7 mouse cellular contexts compared by ENCODE assay signal in genomic region chr11:96977606-96978400, GRCm38 (mm10). TPM values are rescaled to one million over a fixed set of nuclear protein-coding genes. Genes with fewer than 3 reads are reported as not detected.
DNase-seq lines count a peak whose midpoint lies in the region; ATAC-seq and TF ChIP-seq lines count a peak whose summit lies in the region.

No protein-coding gene starts in this region.

- intact Hi-C loops in left cerebral cortex, postnatal 4 days (cut with DNase I): no loop called here

- peak; percentile 99 for DNase-seq in adrenal gland, postnatal 14 days
- peak; percentile 99 for DNase-seq in embryonic facial prominence, embryonic 10.5 days (ENCODE audit: low spot score)
- peak; percentile 100 for DNase-seq in gonadal fat pad, adult 2 months (ENCODE audit: low read depth)
- DNase-seq in left cerebral cortex, postnatal 4 days: peak; percentile 99

- peak overlapping the region; percentile 83 for H3K9ac ChIP-seq in intestine, postnatal 0 days (ENCODE audit: low read depth, low read length)
- H3K9ac ChIP-seq in midbrain, embryonic 12.5 days (replicated peaks): peak overlapping the region; percentile 97

- peak; percentile 65; the same call in 1 of the 2 replicates for TF ChIP-seq POLR2A in small intestine, adult 2 months (IDR thresholded peaks at IDR 0.05; ENCODE audit: low read depth, low read length)

- no peak for TF ChIP-seq CTCF in intestine, postnatal 0 days (IDR thresholded peaks at IDR 0.05; ENCODE audit: low read depth)
- no peak for TF ChIP-seq CTCF in small intestine, adult 2 months (IDR thresholded peaks at IDR 0.05; ENCODE audit: extremely low read depth, insufficient read length, insufficient replicate concordance, low read depth, low read length)

- under 1% methylated on average over 45 of the region's 45 CpGs for WGBS in embryonic facial prominence, embryonic 10.5 days
- under 1% methylated on average over 44 of the region's 45 CpGs for WGBS in intestine, postnatal 0 days
- WGBS in midbrain, embryonic 12.5 days: under 1% methylated on average over 45 of the region's 45 CpGs
- under 1% methylated on average over 45 of the region's 45 CpGs for WGBS in small intestine, adult 2 months

- H3K27ac ChIP-seq in embryonic facial prominence, embryonic 10.5 days (replicated peaks): peak overlapping the region; percentile 98
- peak overlapping the region; percentile 89 for H3K27ac ChIP-seq in intestine, postnatal 0 days (ENCODE audit: low read depth, low read length)
- H3K27ac ChIP-seq in midbrain, embryonic 12.5 days (replicated peaks): peak overlapping the region; percentile 95
- peak overlapping the region; percentile 82 for H3K27ac ChIP-seq in small intestine, adult 2 months (ENCODE audit: insufficient read depth, low read depth, low read length)

- no peaks in the 10 kb centered on the region for H3K36me3 ChIP-seq in embryonic facial prominence, embryonic 10.5 days (replicated peaks)
- H3K36me3 ChIP-seq in intestine, postnatal 0 days (ENCODE audit: control insufficient read depth, insufficient read depth): no peaks in the 10 kb centered on the region
- no peaks in the 10 kb centered on the region for H3K36me3 ChIP-seq in midbrain, embryonic 12.5 days
- no peaks in the 10 kb centered on the region for H3K36me3 ChIP-seq in small intestine, adult 2 months (ENCODE audit: control insufficient read depth, insufficient read depth, low read length)

- peaks cover 13% of the 10 kb centered on the region for H3K27me3 ChIP-seq in embryonic facial prominence, embryonic 10.5 days (replicated peaks; ENCODE audit: low read depth, poor library complexity, severe bottlenecking)
- no peaks in the 10 kb centered on the region for H3K27me3 ChIP-seq in intestine, postnatal 0 days (replicated peaks; ENCODE audit: control insufficient read depth, insufficient read depth, low read length)
- peaks cover 11% of the 10 kb centered on the region; the same call in 1 of the 2 replicates for H3K27me3 ChIP-seq in midbrain, embryonic 12.5 days
- no peaks in the 10 kb centered on the region for H3K27me3 ChIP-seq in small intestine, adult 2 months (ENCODE audit: control insufficient read depth, insufficient read depth, low read length)

- peak overlapping the region; percentile 92 for H3K4me3 ChIP-seq in embryonic facial prominence, embryonic 10.5 days
- peak overlapping the region; percentile 73 for H3K4me3 ChIP-seq in intestine, postnatal 0 days (ENCODE audit: low read depth, low read length)
- H3K4me3 ChIP-seq in midbrain, embryonic 12.5 days: peak overlapping the region; percentile 94
- H3K4me3 ChIP-seq in small intestine, adult 2 months (ENCODE audit: low read depth, low read length): peak overlapping the region; percentile 86

- H3K4me2 ChIP-seq in intestine, postnatal 0 days (replicated peaks; ENCODE audit: low read depth): peak overlapping the region; percentile 91
- peak overlapping the region; percentile 91 for H3K4me2 ChIP-seq in midbrain, embryonic 12.5 days (replicated peaks)

- ATAC-seq in intestine, postnatal 0 days: peak; percentile 97
- ATAC-seq in midbrain, embryonic 12.5 days (ENCODE audit: low FRiP score, low read depth): peak; percentile 98

- peaks cover 52% of the 10 kb centered on the region for H3K4me1 ChIP-seq in embryonic facial prominence, embryonic 10.5 days
- H3K4me1 ChIP-seq in intestine, postnatal 0 days (replicated peaks; ENCODE audit: control insufficient read depth, insufficient read depth, low read length): peaks cover 3% of the 10 kb centered on the region
- peaks cover 24% of the 10 kb centered on the region for H3K4me1 ChIP-seq in midbrain, embryonic 12.5 days
- peaks cover 5% of the 10 kb centered on the region for H3K4me1 ChIP-seq in small intestine, adult 2 months (ENCODE audit: control insufficient read depth, insufficient read depth, insufficient read length, low read length)

- H3K9me3 ChIP-seq in embryonic facial prominence, embryonic 10.5 days: no peaks in the 10 kb centered on the region
- H3K9me3 ChIP-seq in intestine, postnatal 0 days (ENCODE audit: control insufficient read depth): no peaks in the 10 kb centered on the region
- H3K9me3 ChIP-seq in midbrain, embryonic 12.5 days: no peaks in the 10 kb centered on the region

RNA-seq across cellular contexts. Expression of gene Sp2, which starts 5.0 kb away (rescaled TPM):
- total RNA-seq in adrenal gland, postnatal 14 days (2021): 15.5 and 18.3 TPM in 2 replicates
- polyA plus RNA-seq in embryonic facial prominence, embryonic 10.5 days (2016; fragmentation: Nextera tagmentation; extraction: Ambion mirVana): 27.9 and 30.3 TPM in 2 replicates
- polyA plus RNA-seq in gonadal fat pad, adult 2 months (2012; rRNA removed): 11.6 and 19.8 TPM in 2 replicates
- 7.7 and 8.2 TPM in 2 replicates for polyA plus RNA-seq in intestine, postnatal 0 days (2015; fragmentation: Nextera tagmentation; extraction: Ambion mirVana)
- total RNA-seq in left cerebral cortex, postnatal 4 days (2021): 10 to 100 TPM in 1 of 2 experiments, 1 to 10 TPM in 1; 9.5 to 11.5 TPM
- polyA plus RNA-seq in midbrain, embryonic 12.5 days (2016; fragmentation: Nextera tagmentation; extraction: Ambion mirVana): 23.4 and 25.9 TPM in 2 replicates
- 11.0 and 20.1 TPM in 2 replicates for polyA plus RNA-seq in small intestine, adult 2 months (2012; rRNA removed)

RNA-seq across cellular contexts. Expression of gene Pnpo, which starts 34.0 kb away (rescaled TPM):
- total RNA-seq in adrenal gland, postnatal 14 days (2021): 28.3 and 31.9 TPM in 2 replicates
- polyA plus RNA-seq in embryonic facial prominence, embryonic 10.5 days (2016; fragmentation: Nextera tagmentation; extraction: Ambion mirVana): 32.0 and 34.5 TPM in 2 replicates
- 39.3 and 41.8 TPM in 2 replicates for polyA plus RNA-seq in gonadal fat pad, adult 2 months (2012; rRNA removed)
- polyA plus RNA-seq in intestine, postnatal 0 days (2015; fragmentation: Nextera tagmentation; extraction: Ambion mirVana): 145 and 158 TPM in 2 replicates
- 10 to 100 TPM; 11.7 to 15.1 TPM for total RNA-seq in left cerebral cortex, postnatal 4 days (2021)
- 14.6 and 16.4 TPM in 2 replicates for polyA plus RNA-seq in midbrain, embryonic 12.5 days (2016; fragmentation: Nextera tagmentation; extraction: Ambion mirVana)
- polyA plus RNA-seq in small intestine, adult 2 months (2012; rRNA removed): 28.4 and 44.6 TPM in 2 replicates

RNA-seq across cellular contexts. Expression of gene Sp6, which starts 35.4 kb away (rescaled TPM):
- total RNA-seq in adrenal gland, postnatal 14 days (2021): 0.22 and 0.30 TPM in 2 replicates
- polyA plus RNA-seq in embryonic facial prominence, embryonic 10.5 days (2016; fragmentation: Nextera tagmentation; extraction: Ambion mirVana): 4.4 and 7.4 TPM in 2 replicates
- polyA plus RNA-seq in gonadal fat pad, adult 2 months (2012; rRNA removed): 1.5 and 2.2 TPM in 2 replicates
- 0.04 TPM in 1 of 2 replicates, not detected in the other for polyA plus RNA-seq in intestine, postnatal 0 days (2015; fragmentation: Nextera tagmentation; extraction: Ambion mirVana)
- 1 to 10 TPM in 1 of 2 experiments, under 1 TPM in 1; 0.92 to 1.1 TPM for total RNA-seq in left cerebral cortex, postnatal 4 days (2021)
- polyA plus RNA-seq in midbrain, embryonic 12.5 days (2016; fragmentation: Nextera tagmentation; extraction: Ambion mirVana): 0.26 and 0.63 TPM in 2 replicates
- polyA plus RNA-seq in small intestine, adult 2 months (2012; rRNA removed): 0.13 and 0.22 TPM in 2 replicates

RNA-seq across cellular contexts. Expression of gene Prr15l, which starts 49.9 kb away (rescaled TPM):
- 0.37 TPM in 1 of 2 replicates, not detected in the other for total RNA-seq in adrenal gland, postnatal 14 days (2021)
- polyA plus RNA-seq in embryonic facial prominence, embryonic 10.5 days (2016; fragmentation: Nextera tagmentation; extraction: Ambion mirVana): 1.1 and 2.3 TPM in 2 replicates
- polyA plus RNA-seq in gonadal fat pad, adult 2 months (2012; rRNA removed): 19.5 and 20.2 TPM in 2 replicates
- polyA plus RNA-seq in intestine, postnatal 0 days (2015; fragmentation: Nextera tagmentation; extraction: Ambion mirVana): 138 and 141 TPM in 2 replicates
- total RNA-seq in left cerebral cortex, postnatal 4 days (2021): not detected
- polyA plus RNA-seq in midbrain, embryonic 12.5 days (2016; fragmentation: Nextera tagmentation; extraction: Ambion mirVana): 0.55 and 0.68 TPM in 2 replicates
- 56.6 and 137 TPM in 2 replicates for polyA plus RNA-seq in small intestine, adult 2 months (2012; rRNA removed)

RNA-seq across cellular contexts. Expression of gene Scrn2, which starts 51.9 kb away (rescaled TPM):
- 15.9 and 18.3 TPM in 2 replicates for total RNA-seq in adrenal gland, postnatal 14 days (2021)
- 43.5 and 43.8 TPM in 2 replicates for polyA plus RNA-seq in embryonic facial prominence, embryonic 10.5 days (2016; fragmentation: Nextera tagmentation; extraction: Ambion mirVana)
- polyA plus RNA-seq in gonadal fat pad, adult 2 months (2012; rRNA removed): 19.6 and 21.0 TPM in 2 replicates
- polyA plus RNA-seq in intestine, postnatal 0 days (2015; fragmentation: Nextera tagmentation; extraction: Ambion mirVana): 24.1 and 24.5 TPM in 2 replicates
- total RNA-seq in left cerebral cortex, postnatal 4 days (2021): 1 to 10 TPM; 5.5 to 7.3 TPM
- 22.5 and 24.2 TPM in 2 replicates for polyA plus RNA-seq in midbrain, embryonic 12.5 days (2016; fragmentation: Nextera tagmentation; extraction: Ambion mirVana)
- 23.7 and 50.0 TPM in 2 replicates for polyA plus RNA-seq in small intestine, adult 2 months (2012; rRNA removed)

Comparison
In these comparisons a context has a peak if more than half of its experiments do, and no peak if none do; other contexts are left out.
1. Peak in every context shown above with its lines: DNase-seq, ATAC-seq, H3K4me3 ChIP-seq and H3K27ac ChIP-seq.